Mouse (Mus musculus) midbrain, embryonic 14.5 days (tissue): ENCODE measurements at regions not wholly inside any gene's neighbourhood (a gene's known extent, or its start where the extent isn't known, plus 50 kb on each side); places are given as distances from the start of the nearest gene placed in this dataset.

Source experiments
- ATAC-seq: fragments of 200-750 bp; cut with Nextera tagmentation; 2 replicates; pipeline ENCODE4 v1.8.0; 2017; ENCODE audit warnings: moderate number of reproducible peaks, moderate library complexity; ENCODE audit not compliant: low FRiP score, low TSS enrichment
- DNase-seq: peaks from one replicate; pipeline ENCODE4 v3.0.0-alpha.2; 2015
- H3K27ac ChIP-seq: fragments of 300-500 bp; sonication (generic); replicated peaks from 2 replicates; pipeline ENCODE4 v1.5.1; 2014; ENCODE audit warnings: mild to moderate bottlenecking, low read depth, low read length, moderate library complexity
- H3K27me3 ChIP-seq: fragments of 300-500 bp; sonication (generic); 2 replicates; pipeline ENCODE4 v1.6.1; 2014; ENCODE audit warnings: low read length, control low read depth, mixed read lengths; ENCODE audit not compliant: control insufficient read depth, insufficient read depth
- H3K36me3 ChIP-seq: fragments of 300-500 bp; sonication (generic); 2 replicates; pipeline ENCODE4 v1.6.1; 2014; ENCODE audit warnings: low read length, control low read depth; ENCODE audit not compliant: control insufficient read depth, insufficient read depth
- H3K4me1 ChIP-seq: fragments of 300-500 bp; sonication (generic); 2 replicates; pipeline ENCODE4 v1.6.1; 2014; ENCODE audit warnings: mild to moderate bottlenecking, antibody characterized with exemption, low read length, control low read depth; ENCODE audit not compliant: control insufficient read depth, insufficient read depth
- H3K4me2 ChIP-seq: fragments of 300-500 bp; sonication (generic); 2 replicates; pipeline ENCODE4 v1.6.1; 2014; ENCODE audit warnings: mild to moderate bottlenecking, low read length, moderate library complexity
- H3K4me3 ChIP-seq: fragments of 300-500 bp; sonication (generic); replicated peaks from 2 replicates; pipeline ENCODE4 v1.5.1; 2014; ENCODE audit warnings: low read depth, low read length
- H3K9ac ChIP-seq: fragments of 300-500 bp; sonication (generic); replicated peaks from 2 replicates; pipeline ENCODE4 v1.6.1; 2014; ENCODE audit warnings: mild to moderate bottlenecking, low read length, moderate library complexity
- H3K9me3 ChIP-seq: fragments of 300-500 bp; sonication (generic); 2 replicates; pipeline ENCODE4 v1.6.1; 2016; ENCODE audit warnings: low read length, control low read depth, mixed read lengths; ENCODE audit not compliant: control insufficient read depth
- WGBS: fragments of 180-500 bp; shearing (Covaris S2); extraction: QIAGEN DNeasy Blood & Tissue Kit; methylation state at CpG from one replicate; pipeline ENCODE4 v1.1.7; 2014; 5-methylcytosine and 5-hydroxymethylcytosine counted together

- Histone ChIP-seq H3K4me1 (no peaks in the 10 kb centered on the region), H3K4me2 (no peak overlapping the region), H3K4me3 (no peak overlapping the region), H3K9ac (no peak overlapping the region), H3K36me3 (no peaks in the 10 kb centered on the region), H3K27me3 (no peaks in the 10 kb centered on the region), H3K9me3 (no peaks in the 10 kb centered on the region), H3K27ac (no peak overlapping the region)
- DNase-seq (no peak), ATAC-seq (no peak)
- 88% methylated on average over 6 of the region's 6 CpGs for WGBS
Observed at GRCm38 (mm10) chr13:53934457-53934856, 121.0 kb downstream of the Drd1 start.

DNA sequence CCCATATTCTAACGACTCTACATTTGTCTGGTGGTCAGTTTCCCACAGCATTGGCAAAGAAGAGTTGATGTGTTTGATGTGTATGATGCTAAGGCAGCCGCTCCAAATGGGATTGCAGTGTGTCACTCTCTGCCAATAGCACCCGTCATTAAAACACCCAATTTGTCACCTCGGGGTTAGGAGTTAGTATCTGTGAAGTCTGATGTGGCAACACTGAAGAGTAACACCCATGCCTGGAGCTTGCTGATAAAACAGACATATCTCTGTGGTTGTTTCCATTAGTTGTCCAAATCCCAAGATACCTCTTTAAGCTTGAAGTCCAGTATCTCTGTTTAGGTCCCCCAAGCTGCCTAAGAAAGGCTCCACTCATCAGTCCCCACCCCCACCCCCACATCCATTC, 129.4 kb downstream of the Drd1 start:
- Histone ChIP-seq H3K36me3 (no peaks in the 10 kb centered on the region), H3K4me1 (no peaks in the 10 kb centered on the region), H3K4me2 (no peak overlapping the region), H3K4me3 (no peak overlapping the region), H3K9me3 (no peaks in the 10 kb centered on the region), H3K27ac (no peak overlapping the region), H3K27me3 (no peaks in the 10 kb centered on the region), H3K9ac (no peak overlapping the region)
- ATAC-seq (no peak), DNase-seq (no peak)
- WGBS, result 90% methylated on average over 4 of the region's 4 CpGs

- H3K4me1 ChIP-seq, result no peaks in the 10 kb centered on the region
- H3K9me3 ChIP-seq, result no peaks in the 10 kb centered on the region
- DNase-seq, result no peak
Observed at GRCm38 (mm10) chr13:53924433-53924832, 131.1 kb downstream of the Drd1 start.

GRCm38 (mm10) chr13:53923721-53924374, 131.7 kb downstream of the Drd1 start:
- WGBS, result 81% methylated on average over 7 of the region's 7 CpGs
- Histone ChIP-seq H3K4me2 (no peak overlapping the region), H3K4me1 (no peaks in the 10 kb centered on the region), H3K36me3 (no peaks in the 10 kb centered on the region), H3K27me3 (no peaks in the 10 kb centered on the region), H3K27ac (no peak overlapping the region), H3K4me3 (no peak overlapping the region), H3K9me3 (no peaks in the 10 kb centered on the region), H3K9ac (no peak overlapping the region)
- no peak for DNase-seq
- no peak for ATAC-seq

More at GRCm38 (mm10) chr13:53924433-53924832, 131.1 kb downstream of the Drd1 start:
- no peak overlapping the region for H3K4me2 ChIP-seq
- WGBS, result 88% methylated on average over 4 of the region's 4 CpGs
- no peaks in the 10 kb centered on the region for H3K27me3 ChIP-seq
- no peak overlapping the region for H3K27ac ChIP-seq
- no peaks in the 10 kb centered on the region for H3K36me3 ChIP-seq
- H3K9ac ChIP-seq, result no peak overlapping the region
- ATAC-seq, result no peak
- no peak overlapping the region for H3K4me3 ChIP-seq

GRCm38 (mm10) chr13:53921796-53922195, 133.7 kb downstream of the Drd1 start:
- 86% methylated on average over 5 of the region's 5 CpGs for WGBS
- ATAC-seq, result no peak
- no peak overlapping the region for H3K27ac ChIP-seq
- no peak for DNase-seq
- H3K9ac ChIP-seq, result no peak overlapping the region
- H3K36me3 ChIP-seq, result no peaks in the 10 kb centered on the region
- H3K4me1 ChIP-seq, result no peaks in the 10 kb centered on the region
- no peaks in the 10 kb centered on the region for H3K9me3 ChIP-seq
- no peaks in the 10 kb centered on the region for H3K27me3 ChIP-seq
- H3K4me2 ChIP-seq, result no peak overlapping the region
- no peak overlapping the region for H3K4me3 ChIP-seq

DNA sequence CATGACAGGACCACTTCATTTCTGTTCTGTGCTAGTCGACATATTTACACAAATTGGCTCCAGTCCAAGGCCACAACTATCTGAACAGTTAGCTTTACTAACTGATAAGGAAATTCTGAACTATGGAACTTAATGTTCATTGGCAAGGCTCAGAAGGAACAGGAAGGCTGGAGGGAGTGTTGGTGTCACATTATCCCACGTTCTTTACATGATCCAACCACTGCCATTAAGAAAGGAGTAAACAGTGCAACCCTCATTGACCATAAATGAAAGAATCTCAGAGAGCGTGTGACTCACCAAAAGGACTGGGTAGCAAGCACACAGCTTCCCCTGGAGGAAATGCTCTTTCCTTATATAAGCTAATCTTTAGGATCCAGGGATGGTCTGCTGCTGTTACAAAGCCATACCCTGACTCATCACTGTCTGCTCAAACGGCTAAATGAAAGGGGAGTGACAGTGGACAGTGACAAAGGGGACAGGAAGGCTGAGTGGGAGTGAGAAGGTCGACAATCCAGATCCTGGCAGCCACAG, 135.6 kb downstream of the Drd1 start:
- Histone ChIP-seq H3K4me3 (no peak overlapping the region), H3K9me3 (no peaks in the 10 kb centered on the region), H3K9ac (no peak overlapping the region), H3K36me3 (no peaks in the 10 kb centered on the region), H3K4me2 (no peak overlapping the region), H3K4me1 (no peaks in the 10 kb centered on the region), H3K27me3 (no peaks in the 10 kb centered on the region), H3K27ac (no peak overlapping the region)
- ATAC-seq (no peak), DNase-seq (no peak)
- WGBS, result 66% methylated on average over 5 of the region's 5 CpGs

DNA sequence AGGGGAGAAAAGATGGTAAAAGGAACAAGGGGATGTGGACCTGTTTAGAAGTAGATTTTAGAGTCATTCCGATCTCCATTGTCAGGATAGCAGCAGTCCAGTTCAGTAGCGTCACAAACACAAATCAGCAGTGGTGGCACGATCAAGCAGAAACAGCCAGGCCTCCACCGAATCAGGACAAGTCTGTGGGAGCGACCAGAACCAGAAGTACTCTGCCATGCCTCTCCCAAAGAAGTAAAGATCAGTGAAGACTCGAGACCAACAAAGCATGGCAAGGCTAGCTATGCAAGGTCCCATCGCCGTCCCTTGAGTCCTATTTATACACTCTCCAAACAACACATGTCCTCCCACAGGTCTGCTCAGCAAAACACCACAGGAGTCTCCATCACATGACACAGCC, 140.0 kb downstream of the Drd1 start:
- H3K9me3 ChIP-seq, result no peaks in the 10 kb centered on the region
- H3K4me3 ChIP-seq, result no peak overlapping the region
- H3K36me3 ChIP-seq, result no peaks in the 10 kb centered on the region
- H3K27me3 ChIP-seq, result no peaks in the 10 kb centered on the region
- DNase-seq (no peak), ATAC-seq (no peak)
- H3K9ac ChIP-seq, result no peak overlapping the region
- no peak overlapping the region for H3K4me2 ChIP-seq
- H3K4me1 ChIP-seq, result 0 out of 2 replicates have a peak, but pooled peaks cover 3% of the 10 kb centered on the region
- no peak overlapping the region for H3K27ac ChIP-seq
- WGBS, result 93% methylated on average over 8 of the region's 8 CpGs

GRCm38 (mm10) chr13:53914434-53914833, 141.1 kb downstream of the Drd1 start:
- DNase-seq (peak; percentile 20), ATAC-seq (no peak)
- WGBS, result 71% methylated on average over 11 of the region's 11 CpGs
- Histone ChIP-seq H3K27me3 (no peaks in the 10 kb centered on the region), H3K36me3 (no peaks in the 10 kb centered on the region), H3K27ac (no peak overlapping the region), H3K4me3 (no peak overlapping the region), H3K9ac (no peak overlapping the region), H3K9me3 (no peaks in the 10 kb centered on the region), H3K4me2 (no peak overlapping the region), H3K4me1 (0 out of 2 replicates have a peak, but pooled peaks cover 3% of the 10 kb centered on the region)

DNA sequence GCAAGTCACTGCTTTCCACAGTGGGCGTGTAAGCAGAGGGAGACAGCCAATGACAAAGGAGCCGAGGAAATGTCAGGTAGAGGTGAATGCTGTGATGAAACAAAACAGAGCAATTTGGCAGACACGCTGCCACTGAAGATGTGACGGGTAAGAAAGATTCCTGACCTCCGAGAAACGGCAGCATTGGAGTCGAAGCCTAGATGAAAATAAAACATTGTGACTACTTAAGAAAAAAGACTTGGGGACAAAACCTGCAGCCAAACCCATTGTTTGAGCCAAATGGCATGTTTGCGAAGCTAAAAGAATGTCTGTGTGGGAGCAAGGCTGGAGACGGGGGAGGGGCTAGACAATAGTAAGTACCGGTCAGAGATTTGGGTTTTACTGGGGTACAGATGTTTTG, 142.0 kb downstream of the Drd1 start:
- no peak overlapping the region for H3K27ac ChIP-seq
- 0 out of 2 replicates have a peak, but pooled peaks cover 3% of the 10 kb centered on the region for H3K4me1 ChIP-seq
- H3K9ac ChIP-seq, result no peak overlapping the region
- DNase-seq (no peak), ATAC-seq (no peak)
- no peak overlapping the region for H3K4me3 ChIP-seq
- no peaks in the 10 kb centered on the region for H3K27me3 ChIP-seq
- H3K36me3 ChIP-seq, result no peaks in the 10 kb centered on the region
- no peaks in the 10 kb centered on the region for H3K9me3 ChIP-seq
- WGBS, result 65% methylated on average over 10 of the region's 10 CpGs
- no peak overlapping the region for H3K4me2 ChIP-seq
